ENCODE assay signal across 8 mouse cellular contexts in genomic region chr10:80963031-80963975, GRCm38 (mm10). TPM values are rescaled to one million over a fixed set of nuclear protein-coding genes. Genes with fewer than 3 reads are reported as not detected.
A peak's percentile ranks its signal among the peaks of the same experiment; 100 is the strongest.
DNase-seq lines count a peak whose midpoint lies in the region; ATAC-seq and TF ChIP-seq lines count a peak whose summit lies in the region.
"Had no signal": no experiment of that assay in that cellular context is flagged by ENCODE, and none has a peak within 500 bp of the region (broad histone marks: within the 10 kb centered on the region; RNA-seq: fewer than 3 reads in every experiment).

No protein-coding gene starts in this region.

- H3K4me3 ChIP-seq in midbrain, embryonic 11.5 days (ENCODE audit: low read depth, low read length), result no peak overlapping the region
- no peak overlapping the region for H3K4me3 ChIP-seq in midbrain, postnatal 0 days (ENCODE audit: low read depth, low read length)
- no peak overlapping the region for H3K4me3 ChIP-seq in heart, adult 2 months
- H3K4me3 ChIP-seq in limb, embryonic 13.5 days, result no peak overlapping the region
- no peak overlapping the region for H3K4me3 ChIP-seq in stomach, embryonic 16.5 days (replicated peaks; ENCODE audit: low read length)
- H3K4me3 ChIP-seq: erythroblast, embryonic 14.5 days had no signal

- intact Hi-C loops in heart, adult 2 months (cut with DNase I), result no loop called here

- 68% methylated on average over 12 of the region's 12 CpGs for WGBS in midbrain, embryonic 11.5 days
- 59% methylated on average over 12 of the region's 12 CpGs for WGBS in midbrain, postnatal 0 days
- 36% methylated on average over 12 of the region's 12 CpGs for WGBS in heart, adult 2 months
- 62% methylated on average over 12 of the region's 12 CpGs for WGBS in limb, embryonic 13.5 days
- 42% methylated on average over 12 of the region's 12 CpGs for WGBS in stomach, embryonic 16.5 days

- H3K4me1 ChIP-seq in midbrain, embryonic 11.5 days (ENCODE audit: control insufficient read depth, insufficient read depth, low read length), result no peaks in the 10 kb centered on the region; the same call in 1 of the 2 replicates
- H3K4me1 ChIP-seq in midbrain, postnatal 0 days (ENCODE audit: insufficient read depth, low read length), result no peaks in the 10 kb centered on the region
- H3K4me1 ChIP-seq in heart, adult 2 months (ENCODE audit: control insufficient read depth, insufficient read depth, low read length), result peaks cover 9% of the 10 kb centered on the region
- H3K4me1 ChIP-seq in limb, embryonic 13.5 days, result peaks cover 49% of the 10 kb centered on the region
- H3K4me1 ChIP-seq in stomach, embryonic 16.5 days (ENCODE audit: control insufficient read depth, insufficient read depth, low read length), result peaks cover 41% of the 10 kb centered on the region

- H3K9ac ChIP-seq in midbrain, embryonic 11.5 days (ENCODE audit: low read length), result no peak overlapping the region
- no peak overlapping the region for H3K9ac ChIP-seq in midbrain, postnatal 0 days (replicated peaks; ENCODE audit: low read length, poor library complexity, severe bottlenecking)
- H3K9ac ChIP-seq in heart, adult 2 months (ENCODE audit: low read depth, low read length), result no peak overlapping the region
- H3K9ac ChIP-seq in limb, embryonic 13.5 days, result no peak overlapping the region
- H3K9ac ChIP-seq in stomach, embryonic 16.5 days (ENCODE audit: low read length), result peak overlapping the region; percentile 41

- no peak overlapping the region for H3K27ac ChIP-seq in midbrain, embryonic 11.5 days (ENCODE audit: low read depth, low read length)
- no peak overlapping the region for H3K27ac ChIP-seq in midbrain, postnatal 0 days (ENCODE audit: low read depth, low read length)
- peak overlapping the region; percentile 12 for H3K27ac ChIP-seq in heart, adult 2 months
- H3K27ac ChIP-seq in limb, embryonic 13.5 days, result peak overlapping the region; percentile 0; the same call in 1 of the 2 replicates
- peak overlapping the region; percentile 46 for H3K27ac ChIP-seq in stomach, embryonic 16.5 days (ENCODE audit: low read length)

- no peaks in the 10 kb centered on the region for H3K9me3 ChIP-seq in midbrain, embryonic 11.5 days (ENCODE audit: control insufficient read depth, low read length)
- H3K9me3 ChIP-seq in midbrain, postnatal 0 days (ENCODE audit: low read length), result no peaks in the 10 kb centered on the region
- no peaks in the 10 kb centered on the region for H3K9me3 ChIP-seq in limb, embryonic 13.5 days
- H3K9me3 ChIP-seq in stomach, embryonic 16.5 days (replicated peaks; ENCODE audit: control insufficient read depth, low read length), result no peaks in the 10 kb centered on the region

- H3K27me3 ChIP-seq in midbrain, embryonic 11.5 days (ENCODE audit: control insufficient read depth, insufficient read depth, low read length), result no peaks in the 10 kb centered on the region
- no peaks in the 10 kb centered on the region for H3K27me3 ChIP-seq in midbrain, postnatal 0 days (ENCODE audit: insufficient read depth, low read length)
- H3K27me3 ChIP-seq in heart, adult 2 months (ENCODE audit: control insufficient read depth, insufficient read depth, low read length), result no peaks in the 10 kb centered on the region
- H3K27me3 ChIP-seq in limb, embryonic 13.5 days, result no peaks in the 10 kb centered on the region
- no peaks in the 10 kb centered on the region for H3K27me3 ChIP-seq in stomach, embryonic 16.5 days (ENCODE audit: control insufficient read depth, insufficient read depth, low read length)

- H3K36me3 ChIP-seq in midbrain, embryonic 11.5 days (ENCODE audit: control insufficient read depth, insufficient read depth, low read length), result no peaks in the 10 kb centered on the region
- no peaks in the 10 kb centered on the region for H3K36me3 ChIP-seq in midbrain, postnatal 0 days (ENCODE audit: insufficient read depth, low read length)
- no peaks in the 10 kb centered on the region for H3K36me3 ChIP-seq in heart, adult 2 months (ENCODE audit: control insufficient read depth, insufficient read depth, low read length)
- H3K36me3 ChIP-seq in limb, embryonic 13.5 days, result no peaks in the 10 kb centered on the region
- H3K36me3 ChIP-seq in stomach, embryonic 16.5 days (ENCODE audit: control insufficient read depth, insufficient read depth, low read length), result no peaks in the 10 kb centered on the region

- ATAC-seq in midbrain, embryonic 11.5 days (ENCODE audit: low FRiP score), result no peak
- ATAC-seq in midbrain, postnatal 0 days (ENCODE audit: low FRiP score), result no peak
- ATAC-seq in limb, embryonic 13.5 days (ENCODE audit: low FRiP score, low read depth), result no peak
- ATAC-seq in stomach, embryonic 16.5 days (ENCODE audit: insufficient read depth, low FRiP score), result no peak

- TF ChIP-seq CTCF in midbrain, postnatal 0 days (IDR thresholded peaks at IDR 0.05), result no peak
- TF ChIP-seq CTCF in heart, adult 2 months (IDR thresholded peaks at IDR 0.05), result 0 out of 2 replicates have a peak, but pooled peaks have one; percentile 2

- no peaks in the 10 kb centered on the region for H3K79me2 ChIP-seq in heart, adult 2 months (replicated peaks; ENCODE audit: control insufficient read depth, insufficient read depth, low read length)

- TF ChIP-seq POLR2A in heart, adult 2 months (IDR thresholded peaks at IDR 0.05; ENCODE audit: insufficient read depth, low read depth, low read length), result no peak

- DNase-seq in midbrain, embryonic 11.5 days (ENCODE audit: low spot score, missing footprints), result peak; percentile 79
- no peak for DNase-seq in midbrain, postnatal 0 days (ENCODE audit: low spot score)
- DNase-seq in heart, adult 2 months, result peak in 1 of 2 experiments; percentile 59
- no peak for DNase-seq in right cerebral cortex, adult 18-20 months
- DNase-seq in right cerebral cortex, postnatal 36 days (ENCODE audit: low spot score in 2 of 2), result no peak

- TF ChIP-seq EP300 in heart, adult 2 months (IDR thresholded peaks at IDR 0.05; ENCODE audit: insufficient read depth, low read depth, low read length), result no peak

- H3K4me2 ChIP-seq in midbrain, embryonic 11.5 days, result no peak overlapping the region
- no peak overlapping the region for H3K4me2 ChIP-seq in midbrain, postnatal 0 days (ENCODE audit: low read depth, low read length, poor library complexity, severe bottlenecking)
- no peak overlapping the region for H3K4me2 ChIP-seq in limb, embryonic 13.5 days (replicated peaks)
- no peak overlapping the region for H3K4me2 ChIP-seq in stomach, embryonic 16.5 days (ENCODE audit: low read depth, low read length)

RNA-seq across cellular contexts. Expression of gene Gadd45b, which starts 33.4 kb away (rescaled TPM):
- polyA plus RNA-seq in midbrain, embryonic 11.5 days (2014; fragmentation: Nextera tagmentation; extraction: Ambion mirVana), result 10.1 and 11.3 TPM in 2 replicates
- 3.5 and 7.3 TPM in 2 replicates for total RNA-seq in midbrain, postnatal 0 days (2014; rRNA removed)
- 5.0 and 6.4 TPM in 2 replicates for polyA plus RNA-seq in midbrain, postnatal 0 days (2015; fragmentation: Nextera tagmentation; extraction: Ambion mirVana)
- 10 to 100 TPM; 10.9 to 13.9 TPM for total RNA-seq in heart, adult 2 months (2021)
- polyA plus RNA-seq in heart, adult 2 months (2012; rRNA removed), result 10.0 and 10.1 TPM in 2 replicates
- 32.3 and 32.7 TPM in 2 replicates for polyA plus RNA-seq in limb, embryonic 13.5 days (2015; fragmentation: Nextera tagmentation; extraction: Ambion mirVana)
- polyA plus RNA-seq in stomach, embryonic 16.5 days (2015; fragmentation: Nextera tagmentation; extraction: Ambion mirVana), result 34.8 and 40.9 TPM in 2 replicates

RNA-seq across cellular contexts. Expression of gene Lmnb2, which starts 45.3 kb away (rescaled TPM):
- 19.4 and 19.7 TPM in 2 replicates for polyA plus RNA-seq in midbrain, embryonic 11.5 days (2014; fragmentation: Nextera tagmentation; extraction: Ambion mirVana)
- 40.2 and 47.3 TPM in 2 replicates for total RNA-seq in midbrain, postnatal 0 days (2014; rRNA removed)
- polyA plus RNA-seq in midbrain, postnatal 0 days (2015; fragmentation: Nextera tagmentation; extraction: Ambion mirVana), result 22.6 and 22.7 TPM in 2 replicates
- total RNA-seq in heart, adult 2 months (2021), result 1 to 10 TPM; 3.6 to 5.4 TPM
- 5.4 and 7.4 TPM in 2 replicates for polyA plus RNA-seq in heart, adult 2 months (2012; rRNA removed)
- polyA plus RNA-seq in limb, embryonic 13.5 days (2015; fragmentation: Nextera tagmentation; extraction: Ambion mirVana), result 54.6 and 63.2 TPM in 2 replicates
- 43.4 and 43.9 TPM in 2 replicates for polyA plus RNA-seq in stomach, embryonic 16.5 days (2015; fragmentation: Nextera tagmentation; extraction: Ambion mirVana)

RNA-seq across cellular contexts. Expression of gene Gng7, which starts 51.4 kb away (rescaled TPM):
- polyA plus RNA-seq in midbrain, embryonic 11.5 days (2014; fragmentation: Nextera tagmentation; extraction: Ambion mirVana), result 6.6 and 7.0 TPM in 2 replicates
- total RNA-seq in midbrain, postnatal 0 days (2014; rRNA removed), result 27.6 and 40.7 TPM in 2 replicates
- 29.5 and 29.9 TPM in 2 replicates for polyA plus RNA-seq in midbrain, postnatal 0 days (2015; fragmentation: Nextera tagmentation; extraction: Ambion mirVana)
- total RNA-seq in heart, adult 2 months (2021), result under 1 TPM; 0.50 to 0.63 TPM
- polyA plus RNA-seq in heart, adult 2 months (2012; rRNA removed), result 0.68 and 1.1 TPM in 2 replicates
- polyA plus RNA-seq in limb, embryonic 13.5 days (2015; fragmentation: Nextera tagmentation; extraction: Ambion mirVana), result 7.4 and 9.0 TPM in 2 replicates
- polyA plus RNA-seq in stomach, embryonic 16.5 days (2015; fragmentation: Nextera tagmentation; extraction: Ambion mirVana), result 5.2 and 6.1 TPM in 2 replicates
- polyA plus RNA-seq: erythroblast, embryonic 14.5 days had no signal

Comparison
In these comparisons a context has a peak if more than half of its experiments do, and no peak if none do; other contexts are left out.
1. H3K27ac ChIP-seq: peak in heart, adult 2 months (single experiment), limb, embryonic 13.5 days (single experiment) and stomach, embryonic 16.5 days (single experiment); none in midbrain, embryonic 11.5 days (single experiment) and midbrain, postnatal 0 days (single experiment).